Mouse (Mus musculus) naive thymus-derived CD4-positive, alpha-beta T cell, adult 2 months (primary cell): ENCODE data around the gene Ezr.
"Not testable (repeated sequence)": the region's sequence is repeated elsewhere in the genome, so short reads cannot be mapped to it uniquely, and the experiment has no call there.

Experiments
- DNase-seq: peaks from one replicate; pipeline ENCODE4 v3.0.0-alpha.2; 2011; ENCODE audit warnings: low read depth

Gene Ezr

DNA sequence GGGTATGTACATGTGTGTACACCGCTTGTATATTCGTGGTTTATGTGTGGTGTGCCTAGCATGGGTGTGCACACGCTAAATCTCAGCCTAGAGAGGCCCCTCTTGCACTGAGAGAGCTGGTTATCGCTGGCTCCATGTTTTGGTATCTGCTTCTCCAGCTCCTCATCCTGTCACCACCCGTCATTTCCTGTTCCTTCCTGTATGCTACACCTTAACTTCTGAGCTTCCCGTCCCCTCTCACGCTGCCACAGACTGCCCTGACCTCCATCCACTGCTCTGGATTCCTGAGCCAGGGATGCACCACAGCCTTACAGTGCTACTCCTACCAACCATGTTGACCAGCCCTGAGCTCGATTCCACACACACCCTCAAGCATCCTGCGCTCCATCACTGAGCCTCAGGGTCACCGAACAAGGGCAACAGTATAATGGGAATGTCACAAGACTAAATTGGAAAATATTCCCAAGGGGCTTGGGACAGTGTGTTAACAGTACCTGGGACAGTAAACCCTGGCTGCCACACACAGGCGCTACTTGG, 39.5 kb downstream of the Ezr start:
- DNase-seq, result peak; percentile 56

GRCm38 (mm10) chr17:6742083-6743038, 40.2 kb downstream of the Ezr start:
- DNase-seq, result peak; percentile 29

DNA sequence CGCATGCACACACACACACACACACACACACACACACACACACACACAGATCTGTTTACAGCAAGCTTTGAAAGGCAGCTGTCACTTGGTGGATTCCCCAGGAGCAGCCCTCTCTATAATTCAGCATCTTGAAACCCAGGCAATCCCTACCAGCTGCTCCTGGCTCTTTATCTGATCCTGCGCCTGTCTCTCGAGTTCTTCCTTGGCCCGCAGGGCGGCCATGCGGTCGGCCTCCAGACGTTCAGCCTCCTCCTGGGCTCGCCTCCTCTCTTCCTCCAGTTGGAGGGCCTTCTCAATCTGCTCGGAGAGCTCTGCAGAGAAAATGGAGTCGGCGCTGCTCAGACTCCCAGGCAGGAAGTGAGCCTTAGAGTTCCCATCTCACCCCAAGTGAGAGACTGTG, 41.3 kb downstream of the Ezr start:
- DNase-seq, result no peak

DNA sequence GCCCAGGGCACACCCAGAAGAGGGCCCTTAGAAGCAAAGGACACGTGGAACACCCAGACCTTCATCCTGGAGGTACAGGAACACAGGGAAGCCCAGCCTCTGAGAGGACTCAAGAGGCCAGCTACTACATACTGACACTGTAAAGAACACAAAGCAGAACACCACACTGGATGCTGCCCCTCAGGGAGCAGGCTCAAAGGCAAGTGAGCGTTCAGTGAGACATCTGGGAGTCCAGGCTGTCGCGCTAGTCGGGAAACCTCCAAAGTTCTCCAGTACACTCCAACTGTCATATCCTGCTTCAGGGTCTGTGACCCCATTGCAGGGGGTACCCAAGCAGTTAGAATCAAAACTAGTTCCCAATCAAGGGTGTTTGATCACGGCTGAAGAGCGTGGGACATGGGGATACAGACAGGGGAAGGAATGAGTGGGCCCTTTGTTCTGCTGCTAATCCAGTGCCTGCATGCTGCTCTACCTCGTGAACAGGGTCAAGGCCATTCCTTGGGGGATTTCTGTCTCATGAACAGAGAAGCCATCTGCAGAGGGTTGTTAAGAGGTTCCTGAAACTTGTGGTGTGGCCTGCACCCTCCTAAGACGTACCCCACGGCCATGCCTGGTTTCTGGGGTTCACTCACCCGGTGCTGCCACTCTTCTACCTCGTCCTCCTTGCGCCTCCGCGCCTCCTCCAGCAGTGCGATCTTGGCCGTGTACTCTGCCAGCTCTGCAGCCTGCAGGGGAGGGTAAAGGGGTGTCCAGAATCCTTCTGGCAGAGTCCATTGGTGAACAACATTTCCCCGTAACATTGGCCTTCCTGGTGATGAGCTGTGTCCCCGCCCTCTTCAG, 42.0 kb downstream of the Ezr start:
- no peak for DNase-seq

GRCm38 (mm10) chr17:6739756-6740155, 42.8 kb downstream of the Ezr start:
- DNase-seq, result no peak

- no peak for DNase-seq
Observed at GRCm38 (mm10) chr17:6739266-6739665, 43.3 kb downstream of the Ezr start.

GRCm38 (mm10) chr17:6738836-6739235, 43.7 kb downstream of the Ezr start:
- DNase-seq, result no peak

DNA sequence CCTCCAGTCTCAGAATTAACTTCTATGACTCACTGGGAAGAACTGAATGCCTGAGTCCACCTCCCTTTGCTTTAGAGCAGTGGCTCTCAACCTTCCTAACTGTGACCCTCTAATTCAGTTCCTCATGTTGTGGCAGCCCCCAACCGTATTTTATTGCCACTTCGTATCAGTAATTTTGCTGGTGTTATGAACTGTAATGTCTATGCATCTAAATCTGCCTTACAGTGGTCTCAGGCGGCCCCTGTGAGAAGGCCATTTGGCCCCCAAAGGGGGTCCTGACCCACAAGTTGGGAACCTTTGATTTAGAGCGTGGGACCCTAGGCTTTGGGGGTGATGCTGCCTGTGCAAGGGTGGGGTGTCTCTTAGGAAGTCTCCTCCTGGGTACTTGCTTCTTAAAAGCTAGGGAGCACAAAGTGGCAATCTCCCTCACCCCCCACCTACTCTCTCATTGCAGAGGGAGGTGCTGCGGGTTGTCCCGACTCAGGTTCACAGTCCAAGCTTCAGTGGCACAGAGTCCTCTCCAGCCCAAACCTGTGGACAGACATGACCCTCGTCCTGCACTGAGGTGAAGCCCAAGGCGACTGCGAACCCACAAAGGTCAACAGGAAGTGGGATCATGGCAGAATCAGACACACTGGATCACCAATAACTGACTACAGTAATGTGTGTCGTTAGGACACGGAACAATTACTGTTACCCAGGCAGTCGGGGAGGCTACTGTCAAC, 45.1 kb downstream of the Ezr start:
- peak; percentile 26 for DNase-seq

GRCm38 (mm10) chr17:6736306-6737272, 46.0 kb downstream of the Ezr start:
- peak; percentile 29 for DNase-seq

GRCm38 (mm10) chr17:6734746-6735441, 47.7 kb downstream of the Ezr start:
- DNase-seq, result peak; percentile 14

- DNase-seq, result no peak
Observed at GRCm38 (mm10) chr17:6733322-6733875, 49.2 kb downstream of the Ezr start.

DNA sequence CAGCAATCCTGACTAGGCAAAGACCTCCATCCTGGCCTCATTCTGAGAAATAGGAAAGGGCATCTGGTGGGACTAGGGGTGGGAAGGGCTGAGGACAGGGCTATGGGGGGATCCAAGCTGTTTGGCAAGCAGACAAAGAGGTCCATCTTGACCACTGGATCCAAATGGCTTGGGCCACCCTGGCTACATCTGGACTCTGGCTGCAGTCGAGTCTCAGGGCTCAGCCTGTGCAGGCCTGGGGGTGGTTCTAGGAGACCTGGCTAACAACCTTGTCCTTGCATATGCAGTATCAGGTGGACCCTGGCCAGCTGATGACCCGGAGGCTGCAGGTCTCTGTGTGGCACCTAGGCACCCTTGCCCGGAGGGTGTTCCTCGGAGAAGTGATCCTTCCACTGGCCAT, 49.9 kb downstream of the Ezr start:
- peak; percentile 5 for DNase-seq

- DNase-seq, result no peak
Observed at GRCm38 (mm10) chr17:6731634-6732033, 51.0 kb downstream of the Ezr start.

- DNase-seq, result no peak
Observed at GRCm38 (mm10) chr17:6731132-6731531, 51.5 kb downstream of the Ezr start.

- no peak for DNase-seq
Observed at GRCm38 (mm10) chr17:6729244-6729742, 53.3 kb downstream of the Ezr start.

DNA sequence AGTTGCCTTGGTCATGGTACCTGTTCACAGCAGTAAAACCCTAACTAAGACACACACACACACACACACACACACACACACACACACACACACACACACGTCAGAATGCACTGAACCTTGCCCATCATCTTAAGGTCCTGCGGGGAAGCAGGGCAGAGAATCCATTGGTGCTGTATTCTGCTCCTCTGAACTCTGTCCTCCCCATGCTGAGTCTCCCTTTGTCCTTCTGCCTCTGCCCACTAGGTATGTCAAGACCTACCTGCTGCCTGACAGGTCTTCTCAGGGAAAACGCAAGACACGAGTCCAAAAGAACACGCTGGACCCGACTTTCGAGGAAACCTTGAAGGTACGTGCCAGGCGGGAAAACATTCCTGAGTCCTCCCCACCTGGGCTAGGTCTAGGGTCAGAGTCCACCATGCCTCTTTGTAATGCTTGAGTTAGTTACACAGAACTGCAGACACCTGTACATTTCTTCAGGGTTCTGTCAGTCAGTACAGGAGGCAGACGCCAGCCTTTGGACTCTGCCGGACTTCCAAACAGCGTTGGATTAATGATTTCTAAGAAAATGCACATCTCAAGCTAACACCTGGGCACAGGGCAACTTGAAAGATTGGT, 54.5 kb downstream of the Ezr start:
- DNase-seq, result no peak

- not testable (repeated sequence) for DNase-seq
Observed at GRCm38 (mm10) chr17:6713944-6714343, 68.6 kb downstream of the Ezr start.

GRCm38 (mm10) chr17:6713483-6713882, 69.1 kb downstream of the Ezr start:
- not testable (repeated sequence) for DNase-seq

DNA sequence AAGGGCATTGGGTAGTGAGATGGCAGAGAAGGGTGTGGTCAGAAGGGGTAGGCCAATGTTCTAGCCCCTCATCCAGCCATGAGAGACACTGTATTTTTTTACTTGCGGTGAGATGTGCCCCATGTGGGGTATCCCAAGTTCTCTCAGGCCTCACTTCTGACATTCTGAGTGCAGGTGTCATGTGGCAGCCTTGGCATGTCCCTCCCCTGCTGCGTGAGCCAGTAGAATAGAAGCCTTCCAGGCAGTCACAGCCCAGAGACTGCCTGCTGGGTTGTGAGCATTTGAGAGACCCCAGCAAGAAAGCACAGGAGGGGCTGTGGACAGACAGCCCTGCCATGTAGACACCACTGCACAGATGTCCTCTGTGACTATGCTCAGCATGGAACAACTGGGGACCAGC, 74.4 kb downstream of the Ezr start:
- DNase-seq, result not testable (repeated sequence)
